Mouse (Mus musculus) stomach, postnatal 0 days (tissue): ENCODE results near the gene Ptpn6.
A peak's percentile ranks its signal among the peaks of the same experiment; 100 is the strongest.

ENCODE experiments used
- CTCF ChIP-seq: IDR thresholded peaks from 2 replicates; pipeline ENCODE4 v1.5.1; 2016; ENCODE audit warnings: antibody characterized with exemption, low read depth, mild to moderate bottlenecking, moderate library complexity
- EP300 ChIP-seq: optimal IDR thresholded peaks from 2 replicates; pipeline ENCODE3; 2016; ENCODE audit warnings: antibody characterized with exemption

- TF ChIP-seq CTCF (peak; percentile 80), EP300 (no peak)
Observed at GRCm38 (mm10) chr6:124716864-124717490, 21.5 kb downstream of the Ptpn6 start.
